Mouse (Mus musculus) embryonic facial prominence, embryonic 10.5 days (tissue): ENCODE data around the gene Rps26. TPM values are rescaled to one million over a fixed set of nuclear protein-coding genes. Genes with fewer than 3 reads are reported as not detected.
A peak's percentile ranks its signal among the peaks of the same experiment; 100 is the strongest.
"Not testable (repeated sequence)": the region's sequence is repeated elsewhere in the genome, so short reads cannot be mapped to it uniquely, and the experiment has no call there.

ENCODE experiments used
- DNase-seq: peaks from one replicate; pipeline ENCODE4 v3.0.0-alpha.2; 2017; ENCODE audit warnings: low spot score
- H3K27ac ChIP-seq: fragments of 300-500 bp; sonication (generic); replicated peaks from 2 replicates; pipeline ENCODE4 v1.5.1; 2016; ENCODE audit warnings: mild to moderate bottlenecking
- H3K27me3 ChIP-seq: fragments of 300-500 bp; sonication (generic); replicated peaks from 2 replicates; pipeline ENCODE4 v1.6.1; 2016; ENCODE audit warnings: low read depth, mild to moderate bottlenecking; ENCODE audit not compliant: poor library complexity, severe bottlenecking
- H3K36me3 ChIP-seq: fragments of 300-500 bp; sonication (generic); replicated peaks from 2 replicates; pipeline ENCODE4 v1.6.1; 2016; ENCODE audit warnings: mild to moderate bottlenecking, moderate library complexity
- H3K4me1 ChIP-seq: fragments of 300-500 bp; sonication (generic); 2 replicates; pipeline ENCODE4 v1.6.1; 2016
- H3K4me3 ChIP-seq: fragments of 300-500 bp; sonication (generic); 2 replicates; pipeline ENCODE4 v1.5.1; 2016; ENCODE audit warnings: mild to moderate bottlenecking, moderate library complexity
- H3K9me3 ChIP-seq: fragments of 300-500 bp; sonication (generic); 2 replicates; pipeline ENCODE4 v1.6.1; 2016; ENCODE audit warnings: mild to moderate bottlenecking
- WGBS: fragments of 180-500 bp; shearing (Covaris S2); methylation state at CpG from one replicate; pipeline ENCODE4 v1.1.7; 2016; 5-methylcytosine and 5-hydroxymethylcytosine counted together
- polyA plus RNA-seq: library from polyadenylated mRNA; unstranded; fragments of >200 nt; fragmentation: Nextera tagmentation; extraction: Ambion mirVana; gene quantifications from 2 replicates; pipeline ENCODE4 v1.2.1, GENCODE M21; 2016

Gene Rps26
- polyA plus RNA-seq, 1 experiment from 2014 or later, result 566 TPM

DNA sequence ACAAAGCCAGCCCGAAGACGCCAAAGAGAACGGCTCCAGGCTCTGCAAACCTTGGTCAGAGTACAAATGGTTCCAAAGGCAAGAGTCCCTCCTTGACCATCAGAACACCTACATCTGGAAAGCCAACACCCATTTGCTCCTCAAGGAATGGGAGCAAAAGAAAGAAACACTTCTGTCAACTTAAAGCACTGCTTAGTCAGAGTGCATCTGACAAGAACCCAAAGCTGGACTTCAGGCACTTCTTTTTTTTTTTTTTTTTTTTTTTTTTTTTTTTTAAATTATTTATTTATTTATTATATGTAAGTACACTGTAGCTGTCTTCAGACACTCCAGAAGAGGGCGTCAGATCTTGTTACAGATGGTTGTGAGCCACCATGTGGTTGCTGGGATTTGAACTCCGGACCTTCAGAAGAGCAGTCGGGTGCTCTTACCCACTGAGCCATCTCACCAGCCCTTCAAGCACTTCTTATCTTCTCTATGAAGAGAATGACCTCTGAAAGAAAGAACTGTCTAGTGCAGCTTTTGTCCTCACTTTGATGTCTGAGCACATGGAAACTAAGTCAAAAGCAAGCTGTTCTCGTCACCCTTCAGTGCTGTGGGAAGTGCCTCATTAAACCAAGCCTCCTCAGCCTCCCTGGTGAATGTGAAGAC is 10.6 kb downstream of the Rps26 start:
- H3K27ac ChIP-seq, H3K9me3 ChIP-seq, H3K4me1 ChIP-seq, H3K4me3 ChIP-seq, DNase-seq, H3K27me3 ChIP-seq, H3K36me3 ChIP-seq: not testable (repeated sequence)
- WGBS, result 74% methylated on average over 7 of the region's 7 CpGs

DNA sequence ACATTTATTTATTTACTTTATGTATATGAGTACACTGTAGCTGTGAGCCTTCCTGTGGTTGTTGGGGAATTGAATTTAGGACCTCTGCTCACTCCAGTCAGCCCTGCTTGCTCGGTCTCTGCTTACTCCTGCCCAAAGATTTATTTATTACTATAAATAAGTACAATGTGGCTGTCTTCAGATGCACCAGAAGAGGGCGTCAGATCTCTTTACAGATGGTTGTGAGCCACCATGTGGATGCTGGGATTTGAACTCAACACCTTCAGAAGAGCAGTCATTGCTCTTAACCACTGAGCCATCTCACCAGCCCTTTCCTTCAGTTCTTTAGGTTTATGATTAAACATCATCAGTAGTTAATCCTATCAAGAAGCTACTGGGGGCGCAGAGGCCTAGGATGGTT is 11.6 kb downstream of the Rps26 start:
- WGBS, result 59% methylated on average over 3 of the region's 3 CpGs
- H3K9me3 ChIP-seq, result no peaks in the 10 kb centered on the region
- H3K4me1 ChIP-seq, result 0 out of 2 replicates have a peak, but pooled peaks cover 4% of the 10 kb centered on the region
- H3K36me3 ChIP-seq, result no peaks in the 10 kb centered on the region
- no peak for DNase-seq
- H3K27ac ChIP-seq, result no peak overlapping the region
- no peak overlapping the region for H3K4me3 ChIP-seq
- H3K27me3 ChIP-seq, result 0 out of 2 replicates have a peak, but pooled peaks cover 5% of the 10 kb centered on the region

DNA sequence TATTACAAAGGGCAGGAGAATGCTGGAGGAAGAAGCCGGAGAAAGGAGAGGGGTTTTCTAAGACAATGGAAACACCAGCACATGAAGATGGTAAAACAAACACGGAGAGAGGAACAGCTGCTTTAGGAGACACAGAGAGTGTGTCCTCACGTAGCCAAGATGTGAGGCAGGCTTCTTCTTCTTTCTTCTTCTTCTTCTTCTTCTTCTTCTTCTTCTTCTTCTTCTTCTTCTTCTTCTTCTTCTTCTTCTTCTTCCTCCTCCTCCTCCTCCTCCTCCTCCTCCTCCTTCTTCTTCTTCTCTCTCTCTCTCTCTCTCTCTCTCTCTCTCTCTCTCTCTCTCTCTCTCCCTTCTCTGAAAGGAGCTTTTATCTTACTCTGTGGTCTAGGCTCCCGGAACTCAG is 12.7 kb downstream of the Rps26 start:
- not testable (repeated sequence) for H3K27me3 ChIP-seq, H3K27ac ChIP-seq, DNase-seq, H3K4me1 ChIP-seq, H3K4me3 ChIP-seq, H3K9me3 ChIP-seq, H3K36me3 ChIP-seq
- 75% methylated on average over 4 of the region's 4 CpGs for WGBS

DNA sequence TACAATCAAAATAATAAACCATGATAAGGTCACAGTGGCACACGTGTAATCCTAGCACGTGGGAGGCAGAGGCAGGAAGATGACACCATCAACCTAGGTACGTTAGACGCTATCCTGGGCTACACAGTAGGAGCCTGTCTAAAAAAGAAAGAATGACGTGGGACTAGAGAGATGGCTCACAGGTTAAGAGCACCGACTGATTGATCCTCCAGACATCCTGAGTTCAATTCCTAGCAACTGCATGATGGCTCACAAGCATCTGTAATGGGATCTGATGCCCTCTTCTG is 13.4 kb downstream of the Rps26 start:
- Histone ChIP-seq H3K27me3 (0 out of 2 replicates have a peak, but pooled peaks cover 5% of the 10 kb centered on the region), H3K4me3 (peak overlapping the region; percentile 33), H3K36me3 (no peaks in the 10 kb centered on the region), H3K9me3 (no peaks in the 10 kb centered on the region), H3K27ac (no peak overlapping the region), H3K4me1 (0 out of 2 replicates have a peak, but pooled peaks cover 4% of the 10 kb centered on the region)
- no peak for DNase-seq
- WGBS, result 36% methylated on average over 6 of the region's 6 CpGs

DNA sequence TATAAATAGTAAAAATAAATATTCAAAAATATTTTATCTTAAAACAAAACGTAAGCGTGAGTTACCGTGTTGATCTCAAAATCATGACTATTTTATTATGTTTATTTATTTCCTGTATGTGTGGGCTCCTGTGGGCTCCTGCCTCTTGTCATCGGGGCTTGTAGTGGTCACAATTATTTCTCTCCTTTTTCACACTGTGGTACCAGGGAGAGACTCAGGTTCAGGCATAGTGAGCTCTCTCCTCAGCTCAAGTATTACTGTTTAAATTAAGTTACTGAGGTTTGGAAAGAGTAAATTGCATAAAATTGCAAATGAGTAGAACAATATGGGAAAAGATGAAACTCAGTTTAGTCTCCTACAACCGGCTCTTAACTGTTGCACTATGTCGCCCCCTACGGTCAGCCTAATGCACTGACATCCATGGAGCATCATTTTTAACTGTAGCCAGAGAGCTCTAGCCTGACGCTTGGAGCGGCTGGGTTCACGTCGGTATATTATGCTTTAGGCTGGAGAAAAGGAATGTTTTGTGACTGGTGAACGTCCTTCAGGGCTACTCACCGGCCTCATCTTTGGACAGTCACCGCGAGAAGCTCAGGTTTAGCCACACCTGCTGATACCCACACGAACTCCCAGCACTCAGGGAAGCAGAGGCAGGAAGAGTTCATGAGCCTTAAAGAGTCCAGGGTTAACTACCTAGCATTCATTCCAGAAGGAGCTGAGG is 14.0 kb downstream of the Rps26 start:
- H3K27me3 ChIP-seq, result 0 out of 2 replicates have a peak, but pooled peaks cover 5% of the 10 kb centered on the region
- H3K27ac ChIP-seq, result no peak overlapping the region
- peak; percentile 79 for DNase-seq
- 14% methylated on average over 16 of the region's 16 CpGs for WGBS
- H3K36me3 ChIP-seq, result no peaks in the 10 kb centered on the region
- H3K4me3 ChIP-seq, result peak overlapping the region; percentile 33
- no peaks in the 10 kb centered on the region for H3K9me3 ChIP-seq
- H3K4me1 ChIP-seq, result 0 out of 2 replicates have a peak, but pooled peaks cover 4% of the 10 kb centered on the region

DNA sequence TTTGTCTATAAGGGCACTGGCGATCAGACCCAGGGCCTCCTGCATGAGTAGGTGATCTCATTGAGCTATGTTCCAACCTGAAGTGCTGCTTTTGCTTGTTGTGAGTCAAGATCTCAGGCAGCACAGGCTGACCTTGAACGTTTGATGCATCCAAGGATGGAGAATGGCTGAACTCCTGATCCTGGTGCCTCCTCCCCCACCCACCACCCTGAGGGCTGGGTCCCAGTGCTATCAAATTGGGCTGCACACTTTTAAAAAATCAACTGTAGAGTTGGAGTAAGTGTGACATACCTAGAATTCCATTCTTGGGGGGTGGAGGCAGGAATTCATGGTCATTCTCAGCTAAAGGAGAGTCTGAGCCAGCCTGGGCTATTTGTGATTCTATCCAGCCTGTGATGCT is 20.1 kb downstream of the Rps26 start:
- H3K27ac ChIP-seq, result no peak overlapping the region
- no peak overlapping the region for H3K4me3 ChIP-seq
- DNase-seq, result no peak
- no peaks in the 10 kb centered on the region for H3K36me3 ChIP-seq
- no peaks in the 10 kb centered on the region for H3K9me3 ChIP-seq
- H3K4me1 ChIP-seq, result peaks cover 6% of the 10 kb centered on the region; the same call in 1 of the 2 replicates
- no peaks in the 10 kb centered on the region for H3K27me3 ChIP-seq
- 45% methylated on average over 2 of the region's 2 CpGs for WGBS

DNA sequence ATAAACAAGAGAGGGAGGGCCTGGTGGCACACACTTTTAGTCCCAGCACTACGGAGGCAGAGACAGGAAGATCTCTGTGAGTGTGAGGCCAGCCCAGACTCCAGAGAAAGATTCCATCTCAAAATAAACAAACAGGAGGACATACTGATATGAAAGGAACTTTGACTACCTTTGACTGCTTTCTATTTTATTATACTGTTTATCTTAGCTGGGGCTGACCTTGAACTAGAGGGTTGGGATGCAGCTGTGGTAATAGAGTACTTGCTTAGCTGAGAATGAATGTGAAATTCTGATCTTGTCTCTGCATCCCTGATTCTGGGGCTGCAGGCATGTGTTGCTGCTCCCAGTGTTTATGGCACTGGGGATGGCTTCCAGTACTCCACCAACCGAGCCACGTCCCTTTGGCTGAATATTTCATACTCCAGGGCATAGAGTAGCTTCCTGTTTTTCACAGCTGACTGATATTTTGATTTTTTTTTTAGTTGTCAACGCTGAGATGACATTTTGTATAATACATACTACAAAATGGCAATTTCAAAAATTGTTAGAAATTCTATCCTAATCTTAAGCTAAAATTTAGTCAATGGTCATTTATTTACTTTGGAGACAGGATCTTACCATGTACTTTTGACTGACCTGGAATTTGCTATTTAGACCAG is 23.9 kb downstream of the Rps26 start:
- no peak overlapping the region for H3K27ac ChIP-seq
- H3K27me3 ChIP-seq, result no peaks in the 10 kb centered on the region
- DNase-seq, result no peak
- WGBS, result 85% methylated on average over 4 of the region's 4 CpGs
- H3K4me1 ChIP-seq, result peaks cover 6% of the 10 kb centered on the region; the same call in 1 of the 2 replicates
- H3K4me3 ChIP-seq, result no peak overlapping the region
- no peaks in the 10 kb centered on the region for H3K36me3 ChIP-seq
- H3K9me3 ChIP-seq, result no peaks in the 10 kb centered on the region

DNA sequence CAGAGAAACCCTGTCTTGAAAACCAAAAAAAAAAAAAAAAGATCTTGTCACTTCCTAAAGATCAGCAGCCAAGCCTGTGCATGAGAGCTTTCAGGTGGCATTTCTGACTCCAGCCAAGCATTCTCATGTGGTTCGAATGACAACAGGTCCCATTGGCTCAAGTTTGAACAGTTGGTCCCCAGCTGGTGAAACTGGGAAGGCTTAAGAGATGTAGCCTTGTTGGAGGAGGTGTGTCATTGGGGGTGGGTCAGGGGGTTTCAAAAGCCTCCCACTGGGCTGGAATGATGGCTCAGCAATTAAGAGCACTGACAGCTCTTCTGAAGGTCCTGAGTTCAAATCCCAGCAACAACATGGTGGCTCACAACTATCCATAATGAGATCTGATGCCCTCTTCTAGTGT is 25.0 kb downstream of the Rps26 start:
- Histone ChIP-seq H3K4me1 (peaks cover 6% of the 10 kb centered on the region; the same call in 1 of the 2 replicates), H3K27me3 (no peaks in the 10 kb centered on the region), H3K27ac (no peak overlapping the region), H3K4me3 (no peak overlapping the region), H3K9me3 (no peaks in the 10 kb centered on the region), H3K36me3 (no peaks in the 10 kb centered on the region)
- WGBS, result 94% methylated on average over 1 of the region's 1 CpGs
- no peak for DNase-seq

DNA sequence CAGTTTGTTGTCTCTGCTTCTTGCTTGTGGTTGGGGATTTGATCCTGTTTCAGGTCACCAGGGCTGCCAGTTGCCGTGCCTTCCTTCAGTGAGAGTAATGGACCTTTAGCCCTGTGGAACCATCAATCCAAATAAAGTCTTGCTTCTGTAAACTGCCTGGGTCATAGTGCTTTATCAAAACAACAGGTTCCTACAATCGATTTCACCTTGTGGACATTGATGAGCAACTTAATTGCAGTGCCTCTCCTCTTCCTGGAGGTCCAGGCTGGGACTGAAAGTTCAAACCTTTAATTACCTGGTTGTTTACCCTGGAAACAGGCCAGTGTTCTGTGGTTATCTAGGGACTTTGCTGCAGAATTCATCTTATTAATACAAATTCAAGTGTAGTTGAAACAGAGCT is 28.1 kb downstream of the Rps26 start:
- WGBS, result 71% methylated on average over 2 of the region's 2 CpGs
- no peak overlapping the region for H3K27ac ChIP-seq
- no peak for DNase-seq

DNA sequence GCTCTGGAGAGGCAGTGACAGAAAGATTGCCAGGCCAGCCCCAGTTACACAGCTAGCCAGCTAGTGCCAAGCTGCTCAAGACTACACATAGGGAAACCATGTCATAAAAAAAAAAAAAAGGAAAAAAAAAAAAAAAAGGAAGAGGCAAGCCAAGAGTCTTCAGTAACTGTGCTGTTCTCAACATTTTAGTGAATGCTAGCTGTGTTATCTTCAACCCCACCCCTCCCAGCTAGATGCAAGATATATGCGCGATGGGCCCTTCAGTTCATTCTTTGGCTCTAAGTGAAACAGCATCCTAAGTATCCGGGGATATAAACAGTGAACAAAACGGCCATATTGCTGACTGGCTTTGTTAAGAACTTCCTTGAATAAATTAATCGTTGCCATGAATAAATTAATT is 33.8 kb downstream of the Rps26 start:
- Histone ChIP-seq H3K9me3 (no peaks in the 10 kb centered on the region), H3K4me3 (no peak overlapping the region), H3K27me3 (peaks cover 25% of the 10 kb centered on the region), H3K36me3 (no peaks in the 10 kb centered on the region), H3K27ac (no peak overlapping the region), H3K4me1 (peaks cover 24% of the 10 kb centered on the region)
- WGBS, result 82% methylated on average over 5 of the region's 5 CpGs
- DNase-seq, result no peak

More for the DNA sequence above, 28.1 kb downstream of the Rps26 start:
- no peaks in the 10 kb centered on the region for H3K4me1 ChIP-seq
- H3K36me3 ChIP-seq, result no peaks in the 10 kb centered on the region
- no peak overlapping the region for H3K4me3 ChIP-seq
- no peaks in the 10 kb centered on the region for H3K27me3 ChIP-seq
- no peaks in the 10 kb centered on the region for H3K9me3 ChIP-seq

DNA sequence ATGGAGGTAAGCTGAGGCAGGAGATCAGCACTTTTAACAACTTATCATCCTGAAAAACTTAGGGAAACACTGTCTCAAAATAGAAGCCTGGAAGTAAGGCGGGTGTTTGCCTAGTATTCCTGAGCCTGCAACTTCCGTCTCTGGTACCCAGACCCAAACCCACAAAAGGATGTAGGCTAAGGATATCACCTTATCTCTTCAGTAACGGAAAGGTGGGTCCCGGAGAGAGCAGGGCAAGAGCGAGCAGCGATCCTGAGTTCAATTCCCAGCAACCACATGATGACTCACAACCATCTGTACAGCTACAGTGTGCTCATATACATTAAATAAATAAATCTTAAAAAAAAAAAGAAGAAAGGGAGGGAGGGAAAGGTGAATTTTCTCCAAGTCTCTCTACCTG is 35.1 kb downstream of the Rps26 start:
- no peak overlapping the region for H3K27ac ChIP-seq
- H3K9me3 ChIP-seq, result no peaks in the 10 kb centered on the region
- no peaks in the 10 kb centered on the region for H3K36me3 ChIP-seq
- H3K4me1 ChIP-seq, result peaks cover 37% of the 10 kb centered on the region
- H3K27me3 ChIP-seq, result peaks cover 39% of the 10 kb centered on the region
- 89% methylated on average over 6 of the region's 6 CpGs for whole genome bisulfite sequencing
- no peak overlapping the region for H3K4me3 ChIP-seq
- no peak for DNase-seq

DNA sequence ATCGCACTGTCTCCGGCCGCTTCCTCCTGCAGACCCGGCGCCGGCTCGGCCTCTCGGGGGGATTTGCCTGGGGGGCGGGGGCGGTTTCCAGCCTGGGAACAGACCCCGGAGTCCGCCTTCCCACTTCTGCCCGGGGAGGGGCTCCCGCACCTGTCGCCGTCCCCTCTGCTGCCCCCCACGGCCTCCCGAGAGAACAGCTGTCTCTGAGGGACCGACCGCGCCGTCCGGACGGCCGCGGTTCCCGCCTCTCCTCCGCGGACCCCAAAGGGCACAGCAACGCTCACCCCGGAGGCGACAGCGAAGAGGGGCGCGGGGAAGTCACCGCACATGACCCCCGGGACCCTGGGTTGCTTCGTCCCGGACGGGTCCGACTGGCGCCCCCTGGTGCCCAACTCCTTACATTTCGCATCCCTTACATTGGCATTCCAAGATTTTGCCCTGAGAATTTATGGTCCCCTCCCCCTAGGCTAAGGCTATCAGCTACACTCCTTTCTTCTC is 36.3 kb downstream of the Rps26 start:
- WGBS, result under 1% methylated on average over 43 of the region's 43 CpGs
- H3K9me3 ChIP-seq, result no peaks in the 10 kb centered on the region
- DNase-seq, result peak; percentile 85
- peaks cover 42% of the 10 kb centered on the region for H3K4me1 ChIP-seq
- peak overlapping the region; percentile 71 for H3K4me3 ChIP-seq
- peaks cover 51% of the 10 kb centered on the region for H3K27me3 ChIP-seq
- peak overlapping the region; percentile 78 for H3K27ac ChIP-seq
- H3K36me3 ChIP-seq, result no peaks in the 10 kb centered on the region
